Mouse (Mus musculus) spleen, adult 10 weeks (tissue): ENCODE data around the gene Kpna4. TPM values are rescaled to one million over a fixed set of nuclear protein-coding genes. Genes with fewer than 3 reads are reported as not detected.

Source experiments
- polyA plus RNA-seq: library from polyadenylated mRNA; stranded (reverse); fragments of 350-450 nt; fragmentation: Illumina TruSeq; extraction: RNeasy Lipid Tissue Mini Kit (QIAGEN cat#74804); gene quantifications from one replicate; pipeline ENCODE4 v1.2.3, GENCODE M21; 2015; ENCODE audit warnings: low replicate concordance; ENCODE audit not compliant: insufficient read depth

The Kpna4 gene
- polyA plus RNA-seq = 121 TPM

DNA sequence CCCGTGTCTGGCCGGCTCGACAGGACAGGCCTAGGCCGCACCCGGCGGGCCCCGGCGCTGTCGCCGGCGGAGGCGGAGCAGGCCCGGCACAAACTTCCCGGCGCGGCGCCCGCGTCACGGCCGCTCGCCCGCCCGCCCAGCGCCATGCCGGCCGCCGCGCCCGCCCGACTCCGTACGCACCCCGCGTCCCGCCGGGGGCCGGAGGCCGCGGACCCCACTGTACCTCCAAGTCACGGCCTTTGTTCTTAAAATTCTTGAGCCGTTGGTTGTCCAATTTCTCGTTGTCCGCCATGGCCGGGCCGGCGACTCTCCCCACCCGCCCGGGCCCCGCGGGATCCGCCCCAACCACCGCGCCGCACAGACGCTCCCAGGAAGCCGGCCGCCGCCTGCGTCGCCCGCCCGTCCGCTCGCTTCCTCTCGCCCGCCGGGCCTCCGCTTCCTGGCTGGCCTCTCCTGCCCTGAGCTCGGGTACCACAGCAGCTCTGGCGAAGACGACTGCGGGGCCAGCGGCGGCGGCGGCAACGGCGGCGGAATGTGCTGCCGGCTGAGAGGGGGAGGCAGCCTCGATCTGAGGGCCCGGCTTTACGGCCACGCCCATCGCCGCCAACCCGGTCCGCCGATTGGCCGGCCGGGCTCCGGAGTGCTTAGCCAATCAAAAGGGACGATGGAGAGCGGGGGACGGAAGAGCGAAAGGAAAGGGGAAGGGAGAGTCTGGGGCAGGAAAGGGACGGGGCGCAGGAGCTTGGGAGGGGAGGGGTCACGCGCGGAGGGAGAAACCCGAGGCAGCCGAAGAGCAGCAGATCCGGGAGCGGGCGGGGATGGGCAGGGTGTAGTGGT is at the start of gene Kpna4:
TSS of gene Kpna4 (minus strand) at position 605 of the 837 bp plus-strand sequence.

DNA sequence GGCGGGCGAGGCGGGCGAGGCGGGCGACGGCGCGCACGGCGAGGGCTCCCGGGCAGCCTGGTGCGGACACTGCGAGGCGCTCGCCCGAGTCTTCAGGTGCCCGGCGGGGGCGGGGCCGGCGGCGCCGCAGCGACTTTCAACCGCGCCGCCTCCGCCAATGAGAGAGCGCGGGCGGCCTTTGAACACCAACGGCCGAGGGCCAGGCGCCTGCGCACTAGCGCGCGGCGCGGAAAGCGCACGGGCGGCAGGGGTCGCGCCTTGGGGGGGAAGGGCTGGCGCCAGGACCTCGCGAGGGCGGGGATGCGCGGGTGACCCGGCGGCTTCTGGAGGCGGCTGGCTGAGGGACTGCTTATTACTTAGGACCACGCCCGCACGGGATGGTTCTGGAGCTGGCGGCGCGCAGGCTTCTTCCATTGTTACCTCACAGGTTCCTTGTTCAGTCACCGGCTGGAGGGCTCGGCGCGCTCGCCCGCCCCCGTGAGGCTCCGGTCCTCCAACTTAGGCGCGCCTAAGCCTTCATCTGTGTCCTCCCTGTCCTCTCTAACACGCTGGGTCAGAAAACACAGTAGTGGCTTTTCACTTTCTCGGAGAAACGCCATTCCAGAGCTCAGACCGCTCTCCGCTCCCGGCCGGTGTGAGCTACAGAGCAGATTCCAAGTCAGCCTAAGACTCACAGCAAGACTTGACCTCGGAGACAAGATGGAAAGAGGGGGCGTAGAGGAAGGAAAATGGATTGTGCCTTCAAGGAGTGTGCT is 82.1 kb downstream of the Kpna4 start, which contains the start of gene Trim59:
TSS of gene Trim59 (minus strand) at position 111 of the 755 bp plus-strand sequence.

Other genes starting within 250 kb of the Kpna4 start
- 38.7 TPM for gene Ift80, start 122.5 kb downstream of the Kpna4 start, polyA plus RNA-seq
- gene Smc4, start 122.4 kb downstream of the Kpna4 start, polyA plus RNA-seq = 197 TPM
- gene Trim59, start 82.4 kb downstream of the Kpna4 start, polyA plus RNA-seq = 85.6 TPM
- gene Arl14, start 95.3 kb upstream of the Kpna4 start, polyA plus RNA-seq = not detected
- 5.8 TPM for gene Ppm1l, start 189.7 kb upstream of the Kpna4 start, polyA plus RNA-seq